ENCODE assay signal across 22 mouse cellular contexts in the genomic region with DNA sequence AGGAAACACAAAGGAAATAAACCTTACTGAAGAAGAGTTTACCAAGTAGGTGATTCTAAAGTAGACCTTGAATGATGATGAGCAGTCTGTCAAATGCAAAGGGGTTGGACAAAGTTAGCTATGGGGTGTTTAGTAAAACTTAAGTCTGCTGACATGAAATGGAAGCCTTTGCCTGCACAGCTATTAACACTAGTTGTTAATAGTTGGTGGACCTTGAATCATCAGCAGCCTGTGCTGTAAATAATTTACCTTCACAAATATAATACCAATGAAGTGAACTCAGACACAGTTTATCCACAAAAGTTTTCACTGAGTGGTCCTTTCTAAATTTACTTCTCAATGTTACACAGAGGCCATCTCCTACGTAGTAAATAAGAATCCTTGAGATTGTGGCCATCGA.
"Had no signal": no experiment of that assay in that cellular context is flagged by ENCODE, and none has a peak within 500 bp of the region (broad histone marks: within the 10 kb centered on the region; RNA-seq: fewer than 3 reads in every experiment).

No protein-coding gene starts in this region.

- H3K9me3 ChIP-seq: forebrain, embryonic 15.5 days; heart, embryonic 13.5 days; heart, embryonic 15.5 days; hindbrain, embryonic 13.5 days; hindbrain, embryonic 15.5 days; intestine, embryonic 15.5 days; limb, embryonic 13.5 days; limb, embryonic 15.5 days; liver, embryonic 12.5 days had no signal

- H3K27ac ChIP-seq: forebrain, embryonic 15.5 days; heart, adult 2 months; heart, embryonic 13.5 days; heart, embryonic 15.5 days; hindbrain, embryonic 13.5 days; hindbrain, embryonic 15.5 days; hindbrain, postnatal 0 days; intestine, embryonic 15.5 days; limb, embryonic 13.5 days; limb, embryonic 15.5 days; liver, embryonic 12.5 days; liver, embryonic 14.5 days had no signal

- ATAC-seq: forebrain, embryonic 15.5 days; forebrain, postnatal 0 days; hindbrain, postnatal 0 days; intestine, embryonic 15.5 days; liver, embryonic 12.5 days had no signal

- H3K4me1 ChIP-seq: forebrain, embryonic 15.5 days; heart, embryonic 13.5 days; heart, embryonic 15.5 days; hindbrain, embryonic 13.5 days; hindbrain, embryonic 15.5 days; intestine, embryonic 15.5 days; limb, embryonic 13.5 days; limb, embryonic 15.5 days; liver, embryonic 12.5 days had no signal

- H3K4me3 ChIP-seq: forebrain, embryonic 15.5 days; heart, adult 2 months; heart, embryonic 13.5 days; heart, embryonic 15.5 days; hindbrain, embryonic 13.5 days; hindbrain, embryonic 15.5 days; intestine, embryonic 15.5 days; limb, embryonic 13.5 days; limb, embryonic 15.5 days; liver, embryonic 12.5 days had no signal

- H3K27me3 ChIP-seq: forebrain, embryonic 15.5 days; heart, embryonic 13.5 days; heart, embryonic 15.5 days; hindbrain, embryonic 13.5 days; hindbrain, embryonic 15.5 days; intestine, embryonic 15.5 days; limb, embryonic 13.5 days; limb, embryonic 15.5 days; liver, embryonic 12.5 days had no signal

- H3K4me2 ChIP-seq: forebrain, embryonic 15.5 days; heart, embryonic 11.5 days; heart, embryonic 13.5 days; heart, embryonic 15.5 days; hindbrain, embryonic 13.5 days; hindbrain, embryonic 15.5 days; intestine, embryonic 15.5 days; limb, embryonic 13.5 days; limb, embryonic 15.5 days; liver, embryonic 12.5 days had no signal

- H3K9ac ChIP-seq: forebrain, embryonic 15.5 days; forebrain, postnatal 0 days; heart, embryonic 13.5 days; heart, embryonic 15.5 days; hindbrain, embryonic 13.5 days; hindbrain, embryonic 15.5 days; intestine, embryonic 15.5 days; limb, embryonic 13.5 days; limb, embryonic 15.5 days; liver, embryonic 12.5 days; liver, embryonic 14.5 days had no signal

- DNase-seq: forebrain, postnatal 0 days; gastrocnemius, postnatal 14 days; gastrocnemius, postnatal 36 days; heart, adult 11 months; heart, adult 2 months; heart, postnatal 14 days; heart, postnatal 36 days; layer of hippocampus, adult 9-11 months; layer of hippocampus, postnatal 36 days; left cerebral cortex, postnatal 4 days had no signal

- H3K36me3 ChIP-seq: forebrain, embryonic 15.5 days; heart, embryonic 13.5 days; heart, embryonic 15.5 days; hindbrain, embryonic 13.5 days; hindbrain, embryonic 15.5 days; intestine, embryonic 15.5 days; limb, embryonic 13.5 days; limb, embryonic 15.5 days; liver, embryonic 12.5 days had no signal
